Mouse (Mus musculus): Measurements from ENCODE around the gene Plekhm2.

DNA sequence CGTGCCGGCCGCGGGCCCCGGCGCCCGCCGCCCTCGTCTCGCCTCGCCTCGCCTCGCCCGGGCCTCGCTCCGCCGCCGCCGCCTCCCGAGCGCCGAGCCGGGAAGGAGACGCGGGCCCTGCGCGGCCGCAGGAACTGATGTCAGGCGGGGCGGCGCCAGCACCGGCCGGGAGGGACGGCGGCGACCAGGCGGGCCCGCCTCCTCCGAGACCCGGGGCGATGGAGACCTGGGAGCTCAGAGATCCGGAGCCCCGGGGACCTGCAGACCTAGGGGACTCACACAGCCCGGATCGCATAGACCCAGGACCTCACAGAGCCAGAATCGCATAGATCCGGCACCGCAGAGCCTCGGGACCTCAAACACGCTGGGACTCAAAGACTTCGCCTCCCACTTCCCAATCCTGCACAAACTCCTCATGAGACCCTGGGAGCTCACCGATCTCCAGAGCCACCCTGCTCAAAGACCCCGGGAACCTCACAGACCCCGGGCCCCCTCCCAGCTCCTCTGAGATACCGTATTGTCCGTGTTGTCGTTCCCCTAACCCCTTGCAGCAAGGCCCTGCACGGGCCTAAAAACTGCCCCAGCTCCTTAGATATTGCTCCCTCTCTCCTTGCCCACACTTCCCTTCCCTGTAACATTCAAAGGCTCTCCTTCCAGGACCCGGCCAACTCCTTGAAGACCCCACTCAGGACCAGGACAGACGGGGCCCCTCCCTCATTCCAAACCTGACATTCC, 521 bp downstream of the Plekhm2 start:
- no peak for TF ChIP-seq CTCF (IDR thresholded peaks at IDR 0.05; ENCODE audit: low read depth, low read length)
- TF ChIP-seq POLR2A (IDR thresholded peaks at IDR 0.05; ENCODE audit: insufficient read depth, low read length), result no peak

All from ES-Bruce4 (cell line).